Mouse (Mus musculus): ENCODE results near the gene Hoxa2. TPM values are rescaled to one million over a fixed set of nuclear protein-coding genes. Genes with fewer than 3 reads are reported as not detected.

Hoxa2 gene
- polyA plus RNA-seq, 1 experiment: 1.4 TPM

- peaks cover 2% of the 10 kb centered on the region for H3K27me3 ChIP-seq (ENCODE audit: control insufficient read depth, insufficient read depth, low read length)
- no peaks in the 10 kb centered on the region for H3K36me3 ChIP-seq (ENCODE audit: control insufficient read depth, insufficient read depth, low read length)
- H3K4me3 ChIP-seq (ENCODE audit: control insufficient read depth, insufficient read depth, low read length): no peak overlapping the region
- no peak for DNase-seq
- H3K27ac ChIP-seq (ENCODE audit: control insufficient read depth, insufficient read depth, low read length): no peak overlapping the region
- H3K4me1 ChIP-seq (replicated peaks; ENCODE audit: control insufficient read depth, insufficient read depth, low read length): no peaks in the 10 kb centered on the region
- WGBS: 92% methylated on average over 42 of the region's 42 CpGs
- TF ChIP-seq CTCF (IDR thresholded peaks at IDR 0.05; ENCODE audit: borderline replicate concordance, control insufficient read depth, extremely low read depth, insufficient read depth, low read length, poor library complexity): no peak
These were observed 3.8 kb upstream of the Hoxa2 start for GRCm38 (mm10) chr6:52168191-52169055.

- WGBS: 95% methylated on average over 14 of the region's 14 CpGs
- H3K4me3 ChIP-seq (ENCODE audit: control insufficient read depth, insufficient read depth, low read length): no peak overlapping the region
- peaks cover 4% of the 10 kb centered on the region for H3K27me3 ChIP-seq (ENCODE audit: control insufficient read depth, insufficient read depth, low read length)
- no peaks in the 10 kb centered on the region for H3K4me1 ChIP-seq (replicated peaks; ENCODE audit: control insufficient read depth, insufficient read depth, low read length)
- no peaks in the 10 kb centered on the region for H3K36me3 ChIP-seq (ENCODE audit: control insufficient read depth, insufficient read depth, low read length)
- H3K27ac ChIP-seq (ENCODE audit: control insufficient read depth, insufficient read depth, low read length): peak overlapping the region; percentile 51; the same call in 1 of the 2 replicates
- DNase-seq: no peak
- TF ChIP-seq CTCF (IDR thresholded peaks at IDR 0.05; ENCODE audit: borderline replicate concordance, control insufficient read depth, extremely low read depth, insufficient read depth, low read length, poor library complexity) (no peak), POLR2A (IDR thresholded peaks at IDR 0.05; ENCODE audit: control insufficient read depth, extremely low read depth, insufficient read depth, low read length, poor library complexity) (no peak)
These were observed 3.1 kb upstream of the Hoxa2 start for GRCm38 (mm10) chr6:52167736-52168161.

- TF ChIP-seq POLR2A (IDR thresholded peaks at IDR 0.05; ENCODE audit: control insufficient read depth, extremely low read depth, insufficient read depth, low read length, poor library complexity) (no peak), CTCF (IDR thresholded peaks at IDR 0.05; ENCODE audit: borderline replicate concordance, control insufficient read depth, extremely low read depth, insufficient read depth, low read length, poor library complexity) (no peak)
- no peak for DNase-seq
- Histone ChIP-seq H3K4me1 (replicated peaks; ENCODE audit: control insufficient read depth, insufficient read depth, low read length) (no peaks in the 10 kb centered on the region), H3K36me3 (ENCODE audit: control insufficient read depth, insufficient read depth, low read length) (no peaks in the 10 kb centered on the region), H3K4me3 (ENCODE audit: control insufficient read depth, insufficient read depth, low read length) (no peak overlapping the region), H3K27ac (ENCODE audit: control insufficient read depth, insufficient read depth, low read length) (no peak overlapping the region), H3K27me3 (ENCODE audit: control insufficient read depth, insufficient read depth, low read length) (peaks cover 5% of the 10 kb centered on the region)
- WGBS: 96% methylated on average over 1 of the region's 1 CpGs
These were observed 2.5 kb upstream of the Hoxa2 start for GRCm38 (mm10) chr6:52167176-52167575.

GRCm38 (mm10) chr6:52166431-52167077 is 1.9 kb upstream of the Hoxa2 start:
- Histone ChIP-seq H3K27me3 (ENCODE audit: control insufficient read depth, insufficient read depth, low read length) (peaks cover 5% of the 10 kb centered on the region), H3K36me3 (ENCODE audit: control insufficient read depth, insufficient read depth, low read length) (no peaks in the 10 kb centered on the region), H3K4me3 (ENCODE audit: control insufficient read depth, insufficient read depth, low read length) (no peak overlapping the region), H3K27ac (ENCODE audit: control insufficient read depth, insufficient read depth, low read length) (no peak overlapping the region), H3K4me1 (replicated peaks; ENCODE audit: control insufficient read depth, insufficient read depth, low read length) (no peaks in the 10 kb centered on the region)
- no peak for DNase-seq
- WGBS: 87% methylated on average over 4 of the region's 4 CpGs
- no peak for TF ChIP-seq POLR2A (IDR thresholded peaks at IDR 0.05; ENCODE audit: control insufficient read depth, extremely low read depth, insufficient read depth, low read length, poor library complexity)

GRCm38 (mm10) chr6:52165441-52166370 is 1.1 kb upstream of the Hoxa2 start:
- peaks cover 5% of the 10 kb centered on the region for H3K27me3 ChIP-seq (ENCODE audit: control insufficient read depth, insufficient read depth, low read length)
- DNase-seq: no peak
- no peak overlapping the region for H3K4me3 ChIP-seq (ENCODE audit: control insufficient read depth, insufficient read depth, low read length)
- WGBS: 86% methylated on average over 28 of the region's 28 CpGs
- no peak for TF ChIP-seq CTCF (IDR thresholded peaks at IDR 0.05; ENCODE audit: borderline replicate concordance, control insufficient read depth, extremely low read depth, insufficient read depth, low read length, poor library complexity)
- no peak for TF ChIP-seq POLR2A (IDR thresholded peaks at IDR 0.05; ENCODE audit: control insufficient read depth, extremely low read depth, insufficient read depth, low read length, poor library complexity)
- no peaks in the 10 kb centered on the region for H3K36me3 ChIP-seq (ENCODE audit: control insufficient read depth, insufficient read depth, low read length)
- no peaks in the 10 kb centered on the region for H3K4me1 ChIP-seq (replicated peaks; ENCODE audit: control insufficient read depth, insufficient read depth, low read length)
- H3K27ac ChIP-seq (ENCODE audit: control insufficient read depth, insufficient read depth, low read length): no peak overlapping the region; the same call in 1 of the 2 replicates

GRCm38 (mm10) chr6:52164051-52164625 is 493 bp downstream of the Hoxa2 start:
- 19% methylated on average over 39 of the region's 39 CpGs for WGBS
- Histone ChIP-seq H3K36me3 (ENCODE audit: control insufficient read depth, insufficient read depth, low read length) (no peaks in the 10 kb centered on the region), H3K4me3 (ENCODE audit: control insufficient read depth, insufficient read depth, low read length) (peak overlapping the region; percentile 19; the same call in 1 of the 2 replicates), H3K27me3 (ENCODE audit: control insufficient read depth, insufficient read depth, low read length) (peaks cover 5% of the 10 kb centered on the region), H3K4me1 (replicated peaks; ENCODE audit: control insufficient read depth, insufficient read depth, low read length) (peaks cover 2% of the 10 kb centered on the region; the same call in 1 of the 2 replicates), H3K27ac (ENCODE audit: control insufficient read depth, insufficient read depth, low read length) (no peak overlapping the region)
- DNase-seq: no peak
- TF ChIP-seq POLR2A (IDR thresholded peaks at IDR 0.05; ENCODE audit: control insufficient read depth, extremely low read depth, insufficient read depth, low read length, poor library complexity) (no peak), CTCF (IDR thresholded peaks at IDR 0.05; ENCODE audit: borderline replicate concordance, control insufficient read depth, extremely low read depth, insufficient read depth, low read length, poor library complexity) (no peak)
